Mouse (Mus musculus) MEL (cell line): ENCODE results near the gene Cntnap1. TPM values are rescaled to one million over a fixed set of nuclear protein-coding genes. Genes with fewer than 3 reads are reported as not detected.

ENCODE experiments used
- DNase-seq: peaks from one replicate; pipeline ENCODE4 v3.0.0; 2011; ENCODE audit warnings: low read depth, low spot score
- H3K27ac ChIP-seq: 2 replicates; pipeline ENCODE4 v1.5.1; 2012; ENCODE audit warnings: low read depth, mild to moderate bottlenecking, control low read depth, low read length, moderate library complexity; ENCODE audit not compliant: control insufficient read depth
- H3K27me3 ChIP-seq, 2 experiments: fragments of 150-350 bp in 1 of 2; sonication (generic) in 1 of 2; 2 replicates each; pipeline ENCODE4 v1.6.1; 2012; ENCODE audit warnings: low read length in 2 of 2, mild to moderate bottlenecking in 2 of 2, improper control_type of control experiment in 1 of 2, moderate library complexity in 1 of 2; ENCODE audit not compliant: insufficient read depth in 2 of 2, control insufficient read depth in 1 of 2
- H3K36me3 ChIP-seq, 2 experiments: 2 replicates each; pipeline ENCODE4 v1.6.1; 2012 to 2014; ENCODE audit warnings: low read length in 2 of 2, improper control_type of control experiment in 1 of 2, inconsistent platforms in 1 of 2, mild to moderate bottlenecking in 1 of 2; ENCODE audit not compliant: insufficient read depth in 2 of 2, control insufficient read depth in 1 of 2
- H3K4me1 ChIP-seq, 2 experiments: fragments of 150-350 bp in 1 of 2; sonication (generic) in 1 of 2; 2 replicates each; pipeline ENCODE4 v1.6.1; 2012; ENCODE audit warnings: low read length in 2 of 2, improper control_type of control experiment in 1 of 2, mild to moderate bottlenecking in 1 of 2; ENCODE audit not compliant: insufficient read depth in 2 of 2, control insufficient read depth in 1 of 2
- H3K4me3 ChIP-seq, 2 experiments: fragments of 150-350 bp in 1 of 2; sonication (generic) in 1 of 2; 2 replicates each; pipeline ENCODE4 v1.5.1; 2012; ENCODE audit warnings: low read depth in 2 of 2, low read length in 2 of 2, mild to moderate bottlenecking in 2 of 2, moderate library complexity in 2 of 2, control low read depth in 1 of 2, improper control_type of control experiment in 1 of 2; ENCODE audit not compliant: control insufficient read depth in 1 of 2, insufficient read depth in 1 of 2
- H3K79me2 ChIP-seq: 2 replicates; pipeline ENCODE4 v1.6.1; 2012; ENCODE audit warnings: mild to moderate bottlenecking, low read length, moderate library complexity; ENCODE audit not compliant: control insufficient read depth, poor library complexity, insufficient read depth
- H3K9ac ChIP-seq: 2 replicates; pipeline ENCODE4 v1.6.1; 2012; ENCODE audit warnings: low read depth, mild to moderate bottlenecking, control low read depth, low read length, moderate library complexity; ENCODE audit not compliant: control insufficient read depth, poor library complexity, severe bottlenecking
- H3K9me3 ChIP-seq: fragments of 150-350 bp; sonication (generic); replicated peaks from 2 replicates; pipeline ENCODE4 v1.6.1; 2012; ENCODE audit warnings: mild to moderate bottlenecking, low read length, improper control_type of control experiment, moderate library complexity; ENCODE audit not compliant: insufficient read depth
- CHD1 ChIP-seq: IDR thresholded peaks from 2 replicates; pipeline ENCODE4 v1.6.1; 2012; ENCODE audit warnings: low read depth, mild to moderate bottlenecking, inconsistent platforms, low read length, improper control_type of control experiment
- CTCF ChIP-seq, 3 experiments: IDR thresholded peaks in 2 of 3; conservative IDR thresholded peaks in 1 of 3; 2 replicates each; pipeline ENCODE4 v1.5.1; 2011 to 2012; ENCODE audit warnings: low read length in 3 of 3, low read depth in 2 of 3, mild to moderate bottlenecking in 2 of 3, improper control_type of control experiment in 1 of 3, inconsistent platforms in 1 of 3, mixed read lengths in 1 of 3, moderate library complexity in 1 of 3; ENCODE audit not compliant: control insufficient read depth in 1 of 3, insufficient read depth in 1 of 3, poor library complexity in 1 of 3, severe bottlenecking in 1 of 3
- EP300 ChIP-seq, 2 experiments: IDR thresholded peaks; 2 replicates each; pipeline ENCODE4 v1.6.1; 2011; ENCODE audit warnings: improper control_type of control experiment in 2 of 2, low read length in 2 of 2, low read depth in 1 of 2, mild to moderate bottlenecking in 1 of 2
- GABPA ChIP-seq: IDR thresholded peaks from 2 replicates; pipeline ENCODE4 v1.6.1; 2012; ENCODE audit warnings: low read depth, mild to moderate bottlenecking, inconsistent platforms, low read length, improper control_type of control experiment, moderate library complexity
- MXI1 ChIP-seq: IDR thresholded peaks from 2 replicates; pipeline ENCODE4 v1.6.1; 2011; ENCODE audit warnings: mild to moderate bottlenecking, low read depth, low read length, improper control_type of control experiment
- POLR2A ChIP-seq, 2 experiments: IDR thresholded peaks; 2 replicates each; pipeline ENCODE4 v1.6.1; 2011 to 2012; ENCODE audit warnings: low read length in 2 of 2, mild to moderate bottlenecking in 2 of 2, control low read depth in 1 of 2, improper control_type of control experiment in 1 of 2, low read depth in 1 of 2, moderate library complexity in 1 of 2; ENCODE audit not compliant: control insufficient read depth in 1 of 2, insufficient read depth in 1 of 2, poor library complexity in 1 of 2
- POLR2AphosphoS2 ChIP-seq: IDR thresholded peaks from 2 replicates; pipeline ENCODE4 v1.6.1; 2011; ENCODE audit warnings: low read length, improper control_type of control experiment
- POLR2AphosphoS5 ChIP-seq: IDR thresholded peaks from 2 replicates; pipeline ENCODE4 v1.6.1; 2012; ENCODE audit warnings: low read depth, borderline replicate concordance, mild to moderate bottlenecking, inconsistent platforms, low read length, moderate library complexity, mixed read lengths
- RAD21 ChIP-seq: IDR thresholded peaks from 2 replicates; pipeline ENCODE4 v1.6.1; 2011; ENCODE audit warnings: mild to moderate bottlenecking, low read depth, low read length, improper control_type of control experiment
- SIN3A ChIP-seq: IDR thresholded peaks from 2 replicates; pipeline ENCODE4 v1.6.1; 2012; ENCODE audit warnings: low read length, improper control_type of control experiment, inconsistent platforms
- SMC3 ChIP-seq: IDR thresholded peaks from 2 replicates; pipeline ENCODE4 v1.6.1; 2011; ENCODE audit warnings: low read depth, low read length, improper control_type of control experiment
- TAL1 ChIP-seq: IDR thresholded peaks from 2 replicates; pipeline ENCODE4 v1.6.1; 2012; ENCODE audit warnings: mild to moderate bottlenecking, inconsistent platforms, low read length, moderate library complexity, mixed read lengths
- TBP ChIP-seq: IDR thresholded peaks from 2 replicates; pipeline ENCODE4 v1.8.0; 2011; ENCODE audit warnings: low read depth, low read length, improper control_type of control experiment
- UBTF ChIP-seq: IDR thresholded peaks from 2 replicates; pipeline ENCODE4 v1.6.1; 2012; ENCODE audit warnings: low read depth, mild to moderate bottlenecking, inconsistent platforms, low read length, improper control_type of control experiment, moderate library complexity, borderline replicate concordance; ENCODE audit not compliant: insufficient read depth
- ZC3H11A ChIP-seq: IDR thresholded peaks from 2 replicates; pipeline ENCODE4 v1.6.1; 2012; ENCODE audit warnings: low read depth, mild to moderate bottlenecking, inconsistent platforms, low read length, improper control_type of control experiment
- polyA plus RNA-seq, 2 experiments: library from polyadenylated mRNA; stranded (reverse) in 1 of 2; unstranded in 1 of 2; fragments of >175 nt in 1 of 2; fragments of >200 nt in 1 of 2; gene quantifications; 2 replicates each; pipeline versions ENCODE4 v1.2.1 to v1.2.4; 2012; ENCODE audit warnings: low replicate concordance in 2 of 2, low read depth in 1 of 2; ENCODE audit not compliant: insufficient read length in 2 of 2, insufficient read depth in 1 of 2, missing spikeins in 1 of 2
- total RNA-seq: library from RNA; depleted of rRNA; stranded (reverse); fragments of 300-350 nt; gene quantifications from 2 replicates; pipeline ENCODE4 v1.2.3, GENCODE M21; 2012

Gene Cntnap1
- total and polyA plus RNA-seq, 3 experiments: 0.01 TPM; not detected in 2

- Histone ChIP-seq H3K4me3 (no peak overlapping the region), H3K4me1 (no peaks in the 10 kb centered on the region), H3K9me3 (no peaks in the 10 kb centered on the region), H3K27me3 (no peaks in the 10 kb centered on the region), H3K27ac (no peak overlapping the region), H3K9ac (no peak overlapping the region), H3K79me2 (no peaks in the 10 kb centered on the region), H3K36me3 (no peaks in the 10 kb centered on the region; a peak in 1 of 4 replicates)
- peak; percentile 72 for DNase-seq
- peak; percentile 88 for TF ChIP-seq SMC3
- TF ChIP-seq CTCF (IDR thresholded peaks at IDR 0.05 in 2 of 3, conservative IDR thresholded peaks at IDR 0.05 in 1 of 3; ENCODE audit: control insufficient read depth in 1 of 3, insufficient read depth in 1 of 3, low read depth in 2 of 3, low read length in 3 of 3, poor library complexity in 1 of 3, severe bottlenecking in 1 of 3): peak; percentile 88 to 95 (median 93)
- peak; percentile 53 for TF ChIP-seq ZC3H11A
- TF ChIP-seq CHD1: no peak
- TF ChIP-seq TAL1: no peak
- TF ChIP-seq GABPA: no peak
- TF ChIP-seq RAD21: peak; percentile 75
Observed at GRCm38 (mm10) chr11:101200986-101201385, 30.7 kb downstream of the Cntnap1 start.

GRCm38 (mm10) chr11:101211970-101212369 lies 41.6 kb downstream of the Cntnap1 start:
- DNase-seq: peak; percentile 88
- H3K9ac ChIP-seq: no peak overlapping the region
- H3K27ac ChIP-seq: no peak overlapping the region
- peak; percentile 26; the same call in 1 of the 2 replicates for TF ChIP-seq SIN3A
- peak in 2 of 3 experiments; percentile 67 to 97; a peak in 4 of 6 replicates for TF ChIP-seq CTCF (IDR thresholded peaks at IDR 0.05 in 2 of 3, conservative IDR thresholded peaks at IDR 0.05 in 1 of 3; ENCODE audit: control insufficient read depth in 1 of 3, insufficient read depth in 1 of 3, low read depth in 2 of 3, low read length in 3 of 3, poor library complexity in 1 of 3, severe bottlenecking in 1 of 3)
- no peak for TF ChIP-seq CHD1
- TF ChIP-seq POLR2A (IDR thresholded peaks at IDR 0.05; ENCODE audit: control insufficient read depth in 1 of 2, insufficient read depth in 1 of 2, low read depth in 1 of 2, low read length in 2 of 2, poor library complexity in 1 of 2): no peak
- TF ChIP-seq RAD21: peak; percentile 98
- peak; percentile 94 for TF ChIP-seq ZC3H11A
- TF ChIP-seq SMC3: peak; percentile 96
- 0 out of 2 replicates have a peak, but pooled peaks have one; percentile 43 for TF ChIP-seq TBP
- no peaks in the 10 kb centered on the region; a peak in 1 of 4 replicates for H3K36me3 ChIP-seq
- no peak overlapping the region for H3K4me3 ChIP-seq
- H3K27me3 ChIP-seq: no peaks in the 10 kb centered on the region
- no peaks in the 10 kb centered on the region for H3K79me2 ChIP-seq
- H3K9me3 ChIP-seq: no peaks in the 10 kb centered on the region
- no peaks in the 10 kb centered on the region for H3K4me1 ChIP-seq

- Histone ChIP-seq H3K27me3 (no peaks in the 10 kb centered on the region), H3K27ac (no peak overlapping the region)
- TF ChIP-seq RAD21: no peak
- no peak for TF ChIP-seq POLR2AphosphoS5
- no peak for TF ChIP-seq UBTF
- TF ChIP-seq EP300 (IDR thresholded peaks at IDR 0.05; ENCODE audit: low read depth in 1 of 2, low read length in 2 of 2): no peak
- no peak for TF ChIP-seq MXI1
- TF ChIP-seq POLR2AphosphoS2: no peak
- TF ChIP-seq SIN3A: no peak
- TF ChIP-seq, all 39 proteins: peak for 0
- no peak overlapping the region for H3K9ac ChIP-seq
- peaks cover 0 to 15% of the 10 kb centered on the region in 2 experiments; a peak in 3 of 4 replicates for H3K36me3 ChIP-seq
- no peak overlapping the region for H3K4me3 ChIP-seq
- no peaks in the 10 kb centered on the region for H3K79me2 ChIP-seq
- peaks cover 9 to 14% of the 10 kb centered on the region in 2 experiments for H3K4me1 ChIP-seq
- H3K9me3 ChIP-seq: no peaks in the 10 kb centered on the region
- DNase-seq: no peak
Observed at GRCm38 (mm10) chr11:101216936-101217335, 46.6 kb downstream of the Cntnap1 start.
